Mouse (Mus musculus) MEL (cell line): Measurements from ENCODE around the gene Proca1. TPM values are rescaled to one million over a fixed set of nuclear protein-coding genes. Genes with fewer than 3 reads are reported as not detected.
A peak's percentile ranks its signal among the peaks of the same experiment; 100 is the strongest.
"Not testable (repeated sequence)": the region's sequence is repeated elsewhere in the genome, so short reads cannot be mapped to it uniquely, and the experiment has no call there.

Experiments used
- DNase-seq: peaks from one replicate; pipeline ENCODE4 v3.0.0; 2011; ENCODE audit warnings: low read depth, low spot score
- H3K27ac ChIP-seq: 2 replicates; pipeline ENCODE4 v1.5.1; 2012; ENCODE audit warnings: low read depth, mild to moderate bottlenecking, control low read depth, low read length, moderate library complexity; ENCODE audit not compliant: control insufficient read depth
- H3K27me3 ChIP-seq, 2 experiments: fragments of 150-350 bp in 1 of 2; sonication (generic) in 1 of 2; 2 replicates each; pipeline ENCODE4 v1.6.1; 2012; ENCODE audit warnings: low read length in 2 of 2, mild to moderate bottlenecking in 2 of 2, improper control_type of control experiment in 1 of 2, moderate library complexity in 1 of 2; ENCODE audit not compliant: insufficient read depth in 2 of 2, control insufficient read depth in 1 of 2
- H3K36me3 ChIP-seq, 2 experiments: 2 replicates each; pipeline ENCODE4 v1.6.1; 2012 to 2014; ENCODE audit warnings: low read length in 2 of 2, improper control_type of control experiment in 1 of 2, inconsistent platforms in 1 of 2, mild to moderate bottlenecking in 1 of 2; ENCODE audit not compliant: insufficient read depth in 2 of 2, control insufficient read depth in 1 of 2
- H3K4me1 ChIP-seq, 2 experiments: fragments of 150-350 bp in 1 of 2; sonication (generic) in 1 of 2; 2 replicates each; pipeline ENCODE4 v1.6.1; 2012; ENCODE audit warnings: low read length in 2 of 2, improper control_type of control experiment in 1 of 2, mild to moderate bottlenecking in 1 of 2; ENCODE audit not compliant: insufficient read depth in 2 of 2, control insufficient read depth in 1 of 2
- H3K4me3 ChIP-seq, 2 experiments: fragments of 150-350 bp in 1 of 2; sonication (generic) in 1 of 2; 2 replicates each; pipeline ENCODE4 v1.5.1; 2012; ENCODE audit warnings: low read depth in 2 of 2, low read length in 2 of 2, mild to moderate bottlenecking in 2 of 2, moderate library complexity in 2 of 2, control low read depth in 1 of 2, improper control_type of control experiment in 1 of 2; ENCODE audit not compliant: control insufficient read depth in 1 of 2, insufficient read depth in 1 of 2
- H3K79me2 ChIP-seq: 2 replicates; pipeline ENCODE4 v1.6.1; 2012; ENCODE audit warnings: mild to moderate bottlenecking, low read length, moderate library complexity; ENCODE audit not compliant: control insufficient read depth, poor library complexity, insufficient read depth
- H3K9ac ChIP-seq: 2 replicates; pipeline ENCODE4 v1.6.1; 2012; ENCODE audit warnings: low read depth, mild to moderate bottlenecking, control low read depth, low read length, moderate library complexity; ENCODE audit not compliant: control insufficient read depth, poor library complexity, severe bottlenecking
- H3K9me3 ChIP-seq: fragments of 150-350 bp; sonication (generic); replicated peaks from 2 replicates; pipeline ENCODE4 v1.6.1; 2012; ENCODE audit warnings: mild to moderate bottlenecking, low read length, improper control_type of control experiment, moderate library complexity; ENCODE audit not compliant: insufficient read depth
- CTCF ChIP-seq, 3 experiments: IDR thresholded peaks in 2 of 3; conservative IDR thresholded peaks in 1 of 3; 2 replicates each; pipeline ENCODE4 v1.5.1; 2011 to 2012; ENCODE audit warnings: low read length in 3 of 3, low read depth in 2 of 3, mild to moderate bottlenecking in 2 of 3, improper control_type of control experiment in 1 of 3, inconsistent platforms in 1 of 3, mixed read lengths in 1 of 3, moderate library complexity in 1 of 3; ENCODE audit not compliant: control insufficient read depth in 1 of 3, insufficient read depth in 1 of 3, poor library complexity in 1 of 3, severe bottlenecking in 1 of 3
- EP300 ChIP-seq, 2 experiments: IDR thresholded peaks; 2 replicates each; pipeline ENCODE4 v1.6.1; 2011; ENCODE audit warnings: improper control_type of control experiment in 2 of 2, low read length in 2 of 2, low read depth in 1 of 2, mild to moderate bottlenecking in 1 of 2
- KAT2A ChIP-seq: conservative IDR thresholded peaks from 2 replicates; pipeline ENCODE4 v1.6.1; 2012; ENCODE audit warnings: low read depth, low read length, improper control_type of control experiment, inconsistent platforms
- MAX ChIP-seq: IDR thresholded peaks from 2 replicates; pipeline ENCODE4 v1.6.1; 2011; ENCODE audit warnings: low read length, improper control_type of control experiment
- MXI1 ChIP-seq: IDR thresholded peaks from 2 replicates; pipeline ENCODE4 v1.6.1; 2011; ENCODE audit warnings: mild to moderate bottlenecking, low read depth, low read length, improper control_type of control experiment
- MYC ChIP-seq: IDR thresholded peaks from 2 replicates; pipeline ENCODE4 v1.6.1; 2011; ENCODE audit warnings: low read depth, mild to moderate bottlenecking, low read length, improper control_type of control experiment, moderate library complexity
- NRF1 ChIP-seq: IDR thresholded peaks from 2 replicates; pipeline ENCODE4 v1.6.1; 2014; ENCODE audit warnings: low read depth, mild to moderate bottlenecking, inconsistent platforms, low read length, improper control_type of control experiment, moderate library complexity; ENCODE audit not compliant: poor library complexity, insufficient read depth, severe bottlenecking
- POLR2A ChIP-seq, 2 experiments: IDR thresholded peaks; 2 replicates each; pipeline ENCODE4 v1.6.1; 2011 to 2012; ENCODE audit warnings: low read length in 2 of 2, mild to moderate bottlenecking in 2 of 2, control low read depth in 1 of 2, improper control_type of control experiment in 1 of 2, low read depth in 1 of 2, moderate library complexity in 1 of 2; ENCODE audit not compliant: control insufficient read depth in 1 of 2, insufficient read depth in 1 of 2, poor library complexity in 1 of 2
- POLR2AphosphoS2 ChIP-seq: IDR thresholded peaks from 2 replicates; pipeline ENCODE4 v1.6.1; 2011; ENCODE audit warnings: low read length, improper control_type of control experiment
- SIN3A ChIP-seq: IDR thresholded peaks from 2 replicates; pipeline ENCODE4 v1.6.1; 2012; ENCODE audit warnings: low read length, improper control_type of control experiment, inconsistent platforms
- SMC3 ChIP-seq: IDR thresholded peaks from 2 replicates; pipeline ENCODE4 v1.6.1; 2011; ENCODE audit warnings: low read depth, low read length, improper control_type of control experiment
- TBP ChIP-seq: IDR thresholded peaks from 2 replicates; pipeline ENCODE4 v1.8.0; 2011; ENCODE audit warnings: low read depth, low read length, improper control_type of control experiment
- USF1 ChIP-seq: IDR thresholded peaks from 2 replicates; pipeline ENCODE4 v1.6.1; 2014; ENCODE audit warnings: low read depth, mild to moderate bottlenecking, inconsistent platforms, low read length, improper control_type of control experiment, moderate library complexity
- ZC3H11A ChIP-seq: IDR thresholded peaks from 2 replicates; pipeline ENCODE4 v1.6.1; 2012; ENCODE audit warnings: low read depth, mild to moderate bottlenecking, inconsistent platforms, low read length, improper control_type of control experiment
- ZMIZ1 ChIP-seq: IDR thresholded peaks from 2 replicates; pipeline ENCODE4 v1.6.1; 2012; ENCODE audit warnings: low read depth, mild to moderate bottlenecking, inconsistent platforms, low read length, improper control_type of control experiment, moderate library complexity
- ZNF384 ChIP-seq: IDR thresholded peaks from 2 replicates; pipeline ENCODE4 v1.6.1; 2012; ENCODE audit warnings: low read depth, mild to moderate bottlenecking, inconsistent platforms, low read length, improper control_type of control experiment
- polyA plus RNA-seq, 2 experiments: library from polyadenylated mRNA; stranded (reverse) in 1 of 2; unstranded in 1 of 2; fragments of >175 nt in 1 of 2; fragments of >200 nt in 1 of 2; gene quantifications; 2 replicates each; pipeline versions ENCODE4 v1.2.1 to v1.2.4; 2012; ENCODE audit warnings: low replicate concordance in 2 of 2, low read depth in 1 of 2; ENCODE audit not compliant: insufficient read length in 2 of 2, insufficient read depth in 1 of 2, missing spikeins in 1 of 2
- total RNA-seq: library from RNA; depleted of rRNA; stranded (reverse); fragments of 300-350 nt; gene quantifications from 2 replicates; pipeline ENCODE4 v1.2.3, GENCODE M21; 2012

The Proca1 gene
- total and polyA plus RNA-seq, 3 experiments = 0.15 to 0.54 TPM; not detected in 1

GRCm38 (mm10) chr11:78182961-78183844 is 10.0 kb upstream of the Proca1 start, which contains the start of gene Rpl23a (continued):
- peak; percentile 98 for TF ChIP-seq ZMIZ1
- TF ChIP-seq ZC3H11A = no peak
- TF ChIP-seq KAT2A = peak; percentile 98

- H3K27me3 ChIP-seq = peaks cover 0 to 5% of the 10 kb centered on the region in 2 experiments; a peak in 1 of 4 replicates
- H3K9ac ChIP-seq = peak overlapping the region; percentile 76
- no peaks in the 10 kb centered on the region for H3K9me3 ChIP-seq
- peaks cover 12 to 34% of the 10 kb centered on the region in 2 experiments for H3K36me3 ChIP-seq
- peaks cover 30% of the 10 kb centered on the region for H3K79me2 ChIP-seq
- TF ChIP-seq TBP (no peak), POLR2A (IDR thresholded peaks at IDR 0.05; ENCODE audit: control insufficient read depth in 1 of 2, insufficient read depth in 1 of 2, low read depth in 1 of 2, low read length in 2 of 2, poor library complexity in 1 of 2) (no peak), USF1 (peak; percentile 48), EP300 (IDR thresholded peaks at IDR 0.05; ENCODE audit: low read depth in 1 of 2, low read length in 2 of 2) (no peak), POLR2AphosphoS2 (no peak), MXI1 (0 out of 2 replicates have a peak, but pooled peaks have one; percentile 20), SMC3 (no peak), NRF1 (no peak), ZNF384 (peak; percentile 5; the same call in 1 of the 2 replicates), CTCF (IDR thresholded peaks at IDR 0.05 in 2 of 3, conservative IDR thresholded peaks at IDR 0.05 in 1 of 3; ENCODE audit: control insufficient read depth in 1 of 3, insufficient read depth in 1 of 3, low read depth in 2 of 3, low read length in 3 of 3, poor library complexity in 1 of 3, severe bottlenecking in 1 of 3) (0 out of 6 replicates have a peak, but pooled peaks of 1 of the 3 experiments have one; percentile 8), MAX (no peak)
- H3K4me1 ChIP-seq = peaks cover 4 to 19% of the 10 kb centered on the region in 2 experiments; a peak in 3 of 4 replicates
- H3K27ac ChIP-seq = peak overlapping the region; percentile 51
- peak overlapping the region; percentile 58 to 72 for H3K4me3 ChIP-seq
- peak; percentile 60 for DNase-seq
Measured at GRCm38 (mm10) chr11:78183884-78184514, 9.2 kb upstream of the Proca1 start.

DNA sequence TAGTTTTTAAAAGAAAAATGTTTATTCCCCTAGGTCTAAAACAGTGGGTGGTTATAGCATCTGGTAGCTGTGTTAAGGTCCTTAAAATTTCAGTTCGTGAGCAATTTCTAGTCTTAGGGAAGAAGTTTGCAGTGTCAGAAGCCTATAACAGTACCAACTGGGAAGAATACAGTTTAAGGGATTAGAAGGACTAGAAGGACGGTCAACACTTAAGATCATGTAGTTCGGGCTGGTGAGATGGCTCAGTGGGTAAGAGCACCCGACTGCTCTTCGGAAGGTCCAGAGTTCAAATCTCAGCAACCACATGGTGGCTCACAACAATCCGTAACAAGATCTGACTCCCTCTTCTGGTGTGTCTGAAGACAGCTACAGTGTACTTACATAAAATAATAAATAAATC is 8.5 kb upstream of the Proca1 start:
- H3K9ac ChIP-seq, H3K9me3 ChIP-seq, H3K27ac ChIP-seq, H3K27me3 ChIP-seq: not testable (repeated sequence)
- Histone ChIP-seq H3K4me3 (peak overlapping the region in 1 of 2 experiments; percentile 58; a peak in 1 of 4 replicates), H3K4me1 (peaks cover 4 to 22% of the 10 kb centered on the region in 2 experiments), H3K36me3 (peaks cover 12 to 31% of the 10 kb centered on the region in 2 experiments), H3K79me2 (peaks cover 32% of the 10 kb centered on the region)
- peak; percentile 42 for DNase-seq
- TF ChIP-seq TBP (peak; percentile 88), MYC (peak; percentile 51; the same call in 1 of the 2 replicates), MAX (0 out of 2 replicates have a peak, but pooled peaks have one; percentile 20), MXI1 (0 out of 2 replicates have a peak, but pooled peaks have one; percentile 12), SIN3A (peak; percentile 41; the same call in 1 of the 2 replicates)
